8 mouse cellular contexts compared by ENCODE assay signal in the genomic region with DNA sequence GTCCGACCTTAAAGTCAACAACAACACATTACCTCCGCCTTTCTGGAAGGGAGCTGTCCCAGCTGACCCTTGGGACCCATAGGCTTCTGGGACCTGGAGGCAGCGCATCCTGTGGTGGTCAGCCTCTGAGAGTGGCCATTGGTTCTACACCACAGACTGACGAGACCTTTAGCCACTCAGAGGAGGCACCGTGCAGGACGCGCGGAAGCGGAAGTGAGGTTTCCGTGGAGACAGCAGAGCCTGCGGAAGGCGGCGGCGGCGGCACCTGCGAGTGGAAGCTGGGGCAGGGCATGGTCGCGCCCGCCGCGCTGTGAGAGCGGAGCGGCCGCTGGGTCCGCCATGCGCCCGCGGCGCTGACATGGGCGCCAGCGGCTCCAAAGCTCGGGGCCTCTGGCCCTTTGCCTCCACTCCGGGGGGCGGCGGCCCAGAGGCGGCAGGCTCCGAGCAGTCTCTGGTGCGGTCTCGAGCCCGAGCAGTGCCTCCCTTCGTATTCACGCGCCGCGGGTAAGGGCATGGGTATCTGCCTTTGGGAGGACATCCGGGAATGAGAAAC. TPM values are rescaled to one million over a fixed set of nuclear protein-coding genes. Genes with fewer than 3 reads are reported as not detected.
A peak's percentile ranks its signal among the peaks of the same experiment; 100 is the strongest.
DNase-seq lines count a peak whose midpoint lies in the region; ATAC-seq and TF ChIP-seq lines count a peak whose summit lies in the region.

Gene Tusc2, plus strand, starts transcription at position 227 of the 553 bp plus-strand sequence.

- no peak for TF ChIP-seq CTCF in C2C12 (IDR thresholded peaks at IDR 0.05; ENCODE audit: control insufficient read depth, insufficient read depth, insufficient read length)
- no peak for TF ChIP-seq CTCF in liver, adult 2 months (IDR thresholded peaks at IDR 0.05; ENCODE audit: low read depth, low read length)

- H3K27me3 ChIP-seq in C2C12 (ENCODE audit: control insufficient read depth, insufficient read depth, insufficient read length), result no peaks in the 10 kb centered on the region
- no peaks in the 10 kb centered on the region for H3K27me3 ChIP-seq in heart, embryonic 10.5 days (ENCODE audit: insufficient read depth, poor library complexity, severe bottlenecking)
- H3K27me3 ChIP-seq in kidney, embryonic 16.5 days (ENCODE audit: insufficient read depth, low read length), result no peaks in the 10 kb centered on the region
- H3K27me3 ChIP-seq in liver, adult 2 months (ENCODE audit: control insufficient read depth, insufficient read depth, low read length), result no peaks in the 10 kb centered on the region
- no peaks in the 10 kb centered on the region for H3K27me3 ChIP-seq in myocyte (ENCODE audit: control insufficient read depth, insufficient read depth, insufficient read length)
- no peaks in the 10 kb centered on the region for H3K27me3 ChIP-seq in stomach, embryonic 15.5 days (replicated peaks)

- whole genome bisulfite sequencing in heart, embryonic 10.5 days, result under 1% methylated on average over 46 of the region's 46 CpGs
- under 1% methylated on average over 46 of the region's 46 CpGs for WGBS in kidney, embryonic 16.5 days
- WGBS in liver, adult 2 months, result under 1% methylated on average over 46 of the region's 46 CpGs
- 0% methylated on average over 46 of the region's 46 CpGs for WGBS in stomach, embryonic 15.5 days

- peak within 1 kb of the TSS; percentile 87 for H3K4me2 ChIP-seq in kidney, embryonic 16.5 days (replicated peaks; ENCODE audit: low read depth, low read length)
- H3K4me2 ChIP-seq in myocyte (ENCODE audit: low read depth), result peak within 1 kb of the TSS; percentile 80
- H3K4me2 ChIP-seq in stomach, embryonic 15.5 days, result peak within 1 kb of the TSS; percentile 78

- H3K36me3 ChIP-seq in C2C12 (ENCODE audit: control insufficient read depth, insufficient read depth) (peaks cover 50% of the 10 kb centered on the region), myocyte (ENCODE audit: control insufficient read depth, insufficient read depth) (peaks cover 38% of the 10 kb centered on the region)
- H3K36me3 ChIP-seq in heart, embryonic 10.5 days, result peaks cover 58% of the 10 kb centered on the region
- H3K36me3 ChIP-seq in kidney, embryonic 16.5 days (ENCODE audit: insufficient read depth, low read length), result peaks cover 48% of the 10 kb centered on the region
- H3K36me3 ChIP-seq in liver, adult 2 months (ENCODE audit: control insufficient read depth, insufficient read depth, low read length), result peaks cover 27% of the 10 kb centered on the region
- peaks cover 49% of the 10 kb centered on the region for H3K36me3 ChIP-seq in stomach, embryonic 15.5 days

- H3K27ac ChIP-seq in heart, embryonic 10.5 days, result peak within 1 kb of the TSS; percentile 85
- H3K27ac ChIP-seq in kidney, embryonic 16.5 days (ENCODE audit: low read length), result peak within 1 kb of the TSS; percentile 67; the same call in 1 of the 2 replicates
- peak within 1 kb of the TSS; percentile 80 for H3K27ac ChIP-seq in liver, adult 2 months (replicated peaks; ENCODE audit: insufficient read depth, low read depth, low read length)
- peak within 1 kb of the TSS; percentile 46; the same call in 1 of the 2 replicates for H3K27ac ChIP-seq in stomach, embryonic 15.5 days

- no peaks in the 10 kb centered on the region for H3K9me3 ChIP-seq in heart, embryonic 10.5 days
- H3K9me3 ChIP-seq in kidney, embryonic 16.5 days (ENCODE audit: low read length), result no peaks in the 10 kb centered on the region
- H3K9me3 ChIP-seq in stomach, embryonic 15.5 days, result no peaks in the 10 kb centered on the region

- H3ac ChIP-seq in C2C12 (ENCODE audit: control insufficient read depth, insufficient read length, low read depth) (peak within 1 kb of the TSS; percentile 49), myocyte (ENCODE audit: control insufficient read depth, insufficient read length) (peak within 1 kb of the TSS; percentile 43)

- H3K79me2 ChIP-seq in C2C12 (ENCODE audit: control insufficient read depth, insufficient read depth) (peaks cover 19% of the 10 kb centered on the region), myocyte (ENCODE audit: control insufficient read depth, insufficient read depth) (peaks cover 14% of the 10 kb centered on the region)
- peaks cover 9% of the 10 kb centered on the region; the same call in 1 of the 2 replicates for H3K79me2 ChIP-seq in liver, adult 2 months (ENCODE audit: control insufficient read depth, insufficient read depth, low read length)

- H3K4me1 ChIP-seq in heart, embryonic 10.5 days, result peaks cover 38% of the 10 kb centered on the region
- H3K4me1 ChIP-seq in kidney, embryonic 16.5 days (ENCODE audit: insufficient read depth, low read length), result peaks cover 37% of the 10 kb centered on the region
- peaks cover 21% of the 10 kb centered on the region for H3K4me1 ChIP-seq in liver, adult 2 months (ENCODE audit: control insufficient read depth, insufficient read depth, low read length)
- peaks cover 34% of the 10 kb centered on the region for H3K4me1 ChIP-seq in stomach, embryonic 15.5 days

- peak within 1 kb of the TSS; percentile 46 for H3K4me3 ChIP-seq in C2C12 (ENCODE audit: insufficient read depth, poor library complexity, severe bottlenecking)
- peak within 1 kb of the TSS; percentile 91 for H3K4me3 ChIP-seq in heart, embryonic 10.5 days
- H3K4me3 ChIP-seq in kidney, embryonic 16.5 days (ENCODE audit: low read length), result peak within 1 kb of the TSS; percentile 90
- peak within 1 kb of the TSS; percentile 79 for H3K4me3 ChIP-seq in liver, adult 2 months (ENCODE audit: insufficient read depth, low read depth, low read length)
- H3K4me3 ChIP-seq in myocyte, result peak within 1 kb of the TSS; percentile 41
- H3K4me3 ChIP-seq in stomach, embryonic 15.5 days (replicated peaks), result peak within 1 kb of the TSS; percentile 73

- peak; percentile 91 for ATAC-seq in erythroblast, adult 5-6 weeks (replicated peaks; ENCODE audit: low FRiP score, poor library complexity, severe bottlenecking)
- ATAC-seq in kidney, embryonic 16.5 days (ENCODE audit: low FRiP score, low TSS enrichment), result peak; percentile 96
- peak; percentile 94 for ATAC-seq in stomach, embryonic 15.5 days (ENCODE audit: insufficient read depth, low FRiP score, low read depth)

- peak; percentile 99 for DNase-seq in brain, adult 2 months (ENCODE audit: low read depth, low spot score)
- DNase-seq in heart, embryonic 10.5 days (ENCODE audit: low spot score), result peak; percentile 99
- peak; percentile 97 for DNase-seq in liver, adult 2 months (ENCODE audit: extremely low read depth, low read depth, low spot score)

- peak within 1 kb of the TSS; percentile 79 for H3K9ac ChIP-seq in kidney, embryonic 16.5 days (replicated peaks; ENCODE audit: low read length)
- H3K9ac ChIP-seq in liver, adult 2 months (ENCODE audit: low read depth, low read length), result peak within 1 kb of the TSS; percentile 89
- peak within 1 kb of the TSS; percentile 58 for H3K9ac ChIP-seq in stomach, embryonic 15.5 days

- peaks cover 10% of the 10 kb centered on the region for H3K79me3 ChIP-seq in C2C12 (ENCODE audit: low read depth)

- peak; percentile 53; the same call in 1 of the 2 replicates for TF ChIP-seq POLR2A in liver, adult 2 months (IDR thresholded peaks at IDR 0.05; ENCODE audit: extremely low read depth, insufficient read depth, low read length)
- peak; percentile 70 for TF ChIP-seq POLR2A in myocyte (IDR thresholded peaks at IDR 0.05; ENCODE audit: insufficient read length, low read depth)

TF ChIP-seq in C2C12, 6 proteins besides CTCF, POLR2A, EP300 and RAD21:
- TF ChIP-seq USF1 (IDR thresholded peaks at IDR 0.05; ENCODE audit: low read depth) (no peak), MAX (IDR thresholded peaks at IDR 0.05) (no peak), MYOG (IDR thresholded peaks at IDR 0.05; ENCODE audit: control insufficient read depth, extremely low read depth, insufficient read length) (no peak), FOSL1 (IDR thresholded peaks at IDR 0.05; ENCODE audit: insufficient read depth, low read length, poor library complexity, severe bottlenecking) (no peak), MYOD1 (IDR thresholded peaks at IDR 0.05; ENCODE audit: control insufficient read depth, insufficient read length, low read depth) (no peak), CEBPB (IDR thresholded peaks at IDR 0.05; ENCODE audit: low read depth) (no peak)
TF ChIP-seq in C2C12: peak in this region for 0.

TF ChIP-seq in myocyte, 11 proteins besides CTCF, POLR2A, EP300 and RAD21:
- TF ChIP-seq REST (IDR thresholded peaks at IDR 0.05; ENCODE audit: insufficient read depth, insufficient read length), result no peak
- no peak for TF ChIP-seq E2F4 (IDR thresholded peaks at IDR 0.05; ENCODE audit: insufficient read depth)
- TF ChIP-seq MYOD1 (IDR thresholded peaks at IDR 0.05; ENCODE audit: control insufficient read depth in 1 of 3, insufficient read length in 2 of 3, low read depth in 2 of 3), result no peak
- no peak for TF ChIP-seq USF1 (IDR thresholded peaks at IDR 0.05; ENCODE audit: low read depth)
- no peak for TF ChIP-seq CEBPB (IDR thresholded peaks at IDR 0.05; ENCODE audit: insufficient read depth, poor library complexity, severe bottlenecking)
- TF ChIP-seq SRF (IDR thresholded peaks at IDR 0.05; ENCODE audit: control insufficient read depth, insufficient read length, low read depth), result no peak
- TF ChIP-seq TCF12 (IDR thresholded peaks at IDR 0.05; ENCODE audit: insufficient read depth, poor library complexity, severe bottlenecking), result no peak
- no peak for TF ChIP-seq TCF3 (IDR thresholded peaks at IDR 0.05; ENCODE audit: insufficient read length, low read depth)
- TF ChIP-seq POLR2AphosphoS2 (IDR thresholded peaks at IDR 0.05; ENCODE audit: insufficient read length, low read depth), result peak; percentile 100
- TF ChIP-seq MAX (IDR thresholded peaks at IDR 0.05; ENCODE audit: low read depth), result no peak
- TF ChIP-seq MYOG (IDR thresholded peaks at IDR 0.05; ENCODE audit: control insufficient read depth in 1 of 3, insufficient read depth in 1 of 3, insufficient read length in 2 of 3, low read depth in 2 of 3), result peak in 1 of 3 experiments; percentile 41

RNA-seq across cellular contexts. Expression of gene Tusc2, which starts in this region (rescaled TPM):
- polyA plus RNA-seq in C2C12 (2012; fragmentation: generic; extraction: Trizol), result 15.9 TPM
- total RNA-seq in erythroblast, adult 5-6 weeks (2015; ENCODE audit: low replicate concordance), result 6.7 and 8.3 TPM in 2 replicates
- total RNA-seq in erythroblast, adult 5-6 weeks (2017; ENCODE audit: low replicate concordance), result 4.7 and 5.3 TPM in 2 replicates
- 64.7 and 70.0 TPM in 2 replicates for polyA plus RNA-seq in heart, embryonic 10.5 days (2016; fragmentation: Nextera tagmentation; extraction: Ambion mirVana)
- polyA plus RNA-seq in kidney, embryonic 16.5 days (2015; fragmentation: Nextera tagmentation; extraction: Ambion mirVana), result 45.3 and 48.0 TPM in 2 replicates
- total RNA-seq in liver, adult 2 months (2014; rRNA removed), result 22.6 and 27.4 TPM in 2 replicates
- polyA plus RNA-seq in liver, adult 2 months (2012; rRNA removed), result 52.8 and 58.1 TPM in 2 replicates
- 25.0 TPM for polyA plus RNA-seq in myocyte (2012; fragmentation: generic; extraction: Trizol)
- polyA plus RNA-seq in stomach, embryonic 15.5 days (2015; fragmentation: Nextera tagmentation; extraction: Ambion mirVana), result 42.6 and 46.1 TPM in 2 replicates

Comparison
In these comparisons a context has a peak if more than half of its experiments do, and no peak if none do; other contexts are left out.
1. Peak in every context shown above with its lines: DNase-seq, ATAC-seq, H3K4me3 ChIP-seq and H3K27ac ChIP-seq.
2. H3K4me3 ChIP-seq: peak in every context shown above with its lines; median percentile 91 in heart, embryonic 10.5 days; 90 in kidney, embryonic 16.5 days; 79 in liver, adult 2 months; 73 in stomach, embryonic 15.5 days; 46 in C2C12; 41 in myocyte.